Mouse (Mus musculus): ENCODE data around the gene Fkbp8.

Gene Fkbp8

DNA sequence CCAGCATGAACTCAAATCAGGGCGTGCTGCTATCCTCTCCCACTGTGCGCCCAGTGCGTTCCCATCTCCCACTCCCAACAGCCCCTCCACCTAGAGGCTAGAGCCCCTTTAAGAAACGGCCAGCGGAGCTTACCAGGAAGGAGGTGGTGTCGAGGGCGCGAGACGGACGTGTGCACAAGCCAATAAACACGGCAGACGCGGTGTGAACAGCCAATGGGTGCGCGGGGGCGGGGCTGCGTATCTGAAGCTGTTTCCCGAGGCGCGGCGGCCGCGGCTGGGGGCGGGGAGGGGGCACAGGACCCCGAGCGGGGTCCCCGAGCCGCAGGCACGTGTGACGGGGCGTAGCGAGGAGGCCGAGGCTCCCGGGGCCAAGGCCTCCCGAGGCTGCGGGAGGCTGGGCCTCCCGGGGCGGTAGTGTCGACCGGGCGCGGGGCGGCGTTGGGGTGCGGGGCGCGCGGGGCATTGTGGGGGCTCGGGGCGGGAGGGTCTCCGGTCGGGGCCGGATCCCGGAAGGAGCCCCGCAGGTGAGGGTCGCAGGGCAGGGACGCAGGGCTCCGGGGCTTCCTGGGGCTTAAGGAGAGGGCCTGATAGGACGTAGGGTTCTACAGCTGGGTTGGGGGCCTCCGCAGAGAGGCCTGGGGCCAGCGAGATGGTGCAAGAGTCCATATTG lies at the start of gene Fkbp8, which contains the start of gene Kxd1:
Fkbp8 (plus strand) TSS at position 213 of the 670 bp plus-strand sequence.
Kxd1 (minus strand) TSS at position 445 of the 670 bp plus-strand sequence.
- peak; percentile 98 to 99 for DNase-seq

DNA sequence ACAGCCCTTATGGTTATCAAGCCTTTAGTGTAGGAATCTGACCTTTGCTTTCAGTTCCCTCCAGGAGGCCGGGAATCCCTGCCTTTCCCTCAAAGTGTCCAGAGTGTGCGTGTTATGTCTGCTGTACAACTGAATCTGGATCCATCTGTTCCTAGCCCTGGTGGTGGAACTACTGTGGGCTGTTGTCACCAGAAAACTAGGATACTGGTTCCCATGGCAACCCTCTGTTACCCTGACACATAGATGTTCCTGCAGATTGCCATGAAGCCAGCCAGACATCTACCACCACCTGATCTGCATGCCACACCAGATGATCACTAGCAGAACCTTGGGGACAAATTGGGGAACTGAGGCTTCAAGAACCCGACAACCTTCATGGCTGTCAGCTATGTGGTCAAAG lies 45.6 kb upstream of the Fkbp8 start:
- DNase-seq: no peak

DNA sequence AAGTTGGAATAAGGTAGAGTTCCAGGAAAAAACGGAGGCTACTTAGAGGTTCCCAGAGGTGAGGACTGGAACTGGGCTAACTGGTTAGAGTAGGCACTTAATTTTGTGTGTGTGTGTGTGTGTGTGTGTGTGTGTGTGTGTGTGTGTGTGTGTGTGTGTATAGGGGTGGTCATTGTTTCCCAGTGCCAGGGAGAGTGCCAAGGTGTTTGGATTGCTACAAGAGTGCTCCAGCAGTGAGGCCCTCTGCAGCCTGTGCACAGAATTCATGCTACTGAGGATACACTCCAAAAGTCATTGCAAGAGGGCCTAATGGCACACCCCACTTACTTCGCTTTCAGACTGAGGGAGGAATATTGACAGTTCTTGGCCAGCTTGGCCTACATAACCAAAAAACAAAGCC lies 44.6 kb upstream of the Fkbp8 start:
- no peak for DNase-seq

DNA sequence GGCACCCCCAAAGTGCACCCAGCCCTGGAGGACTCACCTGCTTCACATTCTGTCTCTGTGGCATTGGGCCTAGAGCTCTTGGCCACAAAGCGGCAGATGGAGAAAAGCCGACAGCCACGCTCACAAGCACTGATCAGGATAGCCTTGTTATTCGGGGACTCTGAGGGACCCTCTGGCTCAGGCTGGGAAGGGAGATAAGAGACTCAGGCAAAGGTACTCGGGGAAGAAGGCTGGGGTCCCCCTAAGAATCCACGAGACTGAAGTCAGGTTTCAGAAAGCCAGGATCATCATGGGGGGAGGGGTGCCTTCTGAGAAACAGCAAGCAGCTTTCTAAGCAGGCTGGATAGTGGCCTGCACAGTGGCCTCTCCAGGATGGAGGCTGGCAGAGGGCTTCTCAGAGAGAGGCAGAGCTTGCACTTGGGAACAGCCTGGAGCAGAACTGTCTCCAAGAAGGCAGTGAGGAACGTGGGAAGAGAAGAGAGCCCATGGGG lies 41.3 kb upstream of the Fkbp8 start:
- DNase-seq: no peak

DNA sequence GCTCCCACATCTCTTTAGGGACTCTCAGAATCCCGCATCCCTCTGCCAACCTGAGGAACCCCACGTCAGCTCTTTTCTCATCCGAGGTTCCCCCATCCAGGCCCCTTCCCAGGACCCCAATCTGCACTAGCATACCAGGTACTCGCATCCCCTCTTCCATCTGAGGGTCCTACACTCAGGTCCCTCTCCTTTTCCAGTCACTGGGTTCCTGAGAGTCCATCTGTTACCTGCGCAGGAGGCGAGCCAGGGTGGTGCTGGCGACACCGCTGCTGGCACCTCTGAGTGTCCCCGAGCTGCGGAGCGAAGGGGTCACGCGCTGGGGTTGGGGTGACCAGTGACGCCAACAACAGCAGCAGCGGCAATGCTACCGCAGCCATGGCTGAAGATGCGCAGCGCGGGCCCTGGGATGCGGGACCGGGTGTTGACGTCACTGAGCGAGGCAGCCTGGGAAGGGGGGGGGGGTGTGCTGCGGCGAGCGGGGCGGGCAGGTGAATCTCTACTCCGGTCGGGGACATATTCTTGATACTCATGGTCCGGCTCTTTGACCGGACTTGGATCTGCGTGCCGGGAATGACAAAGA lies 40.5 kb upstream of the Fkbp8 start, which contains the start of gene Tmem59l:
Tmem59l (minus strand) TSS at position 418 of the 580 bp plus-strand sequence.
- no peak for DNase-seq

GRCm38 (mm10) chr8:70487993-70488796 lies 39.3 kb upstream of the Fkbp8 start:
- peak in 1 of 2 experiments; percentile 38 for DNase-seq

DNA sequence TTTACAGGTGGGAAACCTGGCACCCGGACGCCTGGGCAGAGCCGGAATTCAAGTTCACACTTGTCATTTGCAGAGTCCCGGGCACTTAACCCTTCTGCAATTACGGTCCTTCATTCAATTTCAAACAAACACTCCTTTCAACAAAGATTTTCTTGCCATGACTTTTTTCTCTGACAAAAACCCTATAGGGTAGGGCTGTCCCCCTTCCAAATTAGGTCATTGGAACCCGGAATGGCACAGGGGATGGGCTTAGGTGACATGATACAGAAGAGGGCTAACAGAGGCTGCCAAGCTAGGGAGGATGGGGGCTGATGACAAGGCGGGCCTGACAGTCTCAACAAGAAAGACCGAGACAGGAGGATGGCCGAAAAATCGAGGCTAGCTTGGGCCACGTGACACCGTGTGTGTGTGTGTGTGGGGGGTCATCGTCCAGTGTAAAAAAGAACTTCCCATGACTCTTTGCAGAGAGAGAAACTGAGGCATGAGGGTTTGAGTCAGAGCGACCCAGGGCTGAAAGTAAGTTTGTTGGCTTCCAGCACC lies 38.5 kb upstream of the Fkbp8 start:
- no peak for DNase-seq

DNA sequence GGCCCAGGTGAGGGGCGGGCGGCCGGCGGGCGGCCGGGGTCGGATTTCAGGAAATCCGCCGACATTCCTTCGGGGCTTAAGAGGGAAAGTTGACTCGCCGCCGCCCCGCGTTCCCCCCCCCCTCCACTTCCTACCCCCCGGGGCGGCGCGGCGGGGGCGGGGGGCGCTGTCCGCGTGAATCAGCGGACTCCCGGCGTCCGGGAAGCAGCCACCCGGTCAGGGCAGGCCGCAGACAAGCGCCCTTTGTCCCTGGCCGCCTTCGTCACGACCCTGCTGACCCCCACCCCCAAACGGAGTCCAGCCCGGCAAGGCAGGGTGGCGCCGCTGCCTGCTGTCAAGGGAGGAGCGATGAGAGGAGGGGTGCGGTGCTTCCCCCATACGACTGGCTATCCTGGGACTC lies 37.9 kb upstream of the Fkbp8 start:
- DNase-seq: no peak

- DNase-seq: no peak
Measured at GRCm38 (mm10) chr8:70490061-70490879, 37.3 kb upstream of the Fkbp8 start.

DNA sequence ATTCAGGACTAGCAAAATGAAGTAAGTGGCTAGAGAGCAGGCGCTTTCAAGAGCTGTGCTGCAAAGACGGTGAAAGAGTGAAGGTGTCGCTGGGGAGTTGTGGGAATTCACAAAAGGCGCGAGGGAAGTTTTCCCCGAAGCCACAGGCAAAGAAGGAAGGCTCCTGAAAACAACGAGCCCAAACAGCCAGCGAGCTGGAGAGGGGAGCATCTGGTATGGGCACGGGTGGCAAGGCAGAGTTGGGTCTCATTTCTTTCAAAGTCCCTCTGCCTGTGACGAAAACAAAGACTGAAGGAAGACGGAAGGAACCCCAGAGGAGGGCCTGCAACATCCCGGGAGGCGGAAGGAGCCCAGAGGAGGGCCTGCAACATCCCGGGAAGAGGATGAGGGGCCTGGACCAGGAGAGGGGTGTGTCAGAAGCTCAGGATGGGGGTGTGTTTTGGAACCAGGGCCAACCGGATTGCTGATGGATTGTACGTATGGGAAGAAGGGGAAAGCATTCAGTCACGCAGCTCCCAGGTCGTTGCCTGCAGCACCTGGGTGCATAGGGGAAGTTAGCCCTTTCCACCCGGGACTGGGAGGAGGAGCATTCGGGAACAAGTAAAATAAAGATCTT lies 36.5 kb upstream of the Fkbp8 start:
- DNase-seq: no peak

- DNase-seq: no peak
Measured at GRCm38 (mm10) chr8:70492664-70493640, 34.6 kb upstream of the Fkbp8 start, which contains the start of gene Crlf1. Gene Crlf1, plus strand, starts transcription at chr8:70493158.

DNA sequence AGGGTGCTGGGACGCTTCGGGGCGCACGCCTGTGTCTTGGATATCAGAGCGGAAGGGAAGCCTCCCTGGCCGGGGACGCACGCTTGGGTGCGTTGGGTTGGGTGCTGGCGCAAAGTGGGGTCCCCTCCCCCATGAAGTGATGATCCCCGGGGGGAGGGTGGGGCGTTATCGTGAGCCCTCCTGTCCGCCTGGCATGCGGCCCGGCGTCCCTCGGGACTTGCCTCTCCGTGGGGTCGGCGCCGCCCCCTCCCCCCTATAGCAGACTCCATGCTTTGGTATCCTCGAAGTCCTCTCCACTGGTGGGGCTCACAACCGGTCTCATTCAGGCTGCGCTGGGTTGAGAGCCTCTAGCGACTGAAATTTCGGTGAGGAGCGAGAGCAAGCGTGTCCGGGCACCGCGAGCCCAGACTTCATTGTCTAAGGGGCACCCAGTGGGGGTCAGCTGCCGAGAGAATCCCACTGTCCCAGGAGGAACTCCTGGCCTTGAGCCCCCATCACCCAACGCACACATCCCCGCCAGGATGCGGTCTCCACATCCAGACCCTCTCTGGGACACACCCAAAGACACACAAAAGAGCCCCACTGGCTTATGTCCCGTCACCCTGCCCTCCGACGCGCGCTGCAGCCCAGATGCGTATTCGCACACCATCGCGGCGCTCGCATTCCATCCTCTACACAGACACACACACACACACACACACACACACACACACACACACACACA lies 33.7 kb upstream of the Fkbp8 start:
- no peak for DNase-seq

DNA sequence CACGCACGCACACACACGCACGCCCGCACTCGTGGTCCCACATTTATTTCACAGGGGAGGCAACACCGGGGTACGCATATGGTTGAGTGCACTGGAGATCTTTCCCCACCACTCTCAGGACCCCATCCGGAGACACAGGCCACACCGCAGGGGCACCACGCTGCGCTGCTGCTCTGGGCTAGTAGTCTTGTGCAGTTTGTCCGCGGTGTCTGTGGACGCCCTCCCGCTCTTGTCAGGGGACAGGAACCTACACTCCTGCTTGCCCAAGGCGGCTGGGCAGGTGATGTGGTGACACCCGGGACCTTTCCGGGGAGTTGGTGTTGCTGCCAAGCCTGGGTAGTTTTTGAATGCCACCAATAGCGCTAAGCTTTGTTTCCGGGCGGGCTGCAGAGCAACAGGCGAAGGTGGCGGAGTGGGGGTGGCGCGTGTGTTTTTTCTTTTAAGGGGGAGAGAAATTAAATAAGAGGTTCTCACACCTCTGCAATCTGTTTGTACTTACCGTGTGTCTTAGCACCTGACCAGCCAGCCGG lies 33.0 kb upstream of the Fkbp8 start:
- no peak for DNase-seq

- no peak for DNase-seq
Measured at GRCm38 (mm10) chr8:70495001-70495770, 32.3 kb upstream of the Fkbp8 start.

GRCm38 (mm10) chr8:70495771-70496062 lies 31.8 kb upstream of the Fkbp8 start:
- DNase-seq: no peak

GRCm38 (mm10) chr8:70500386-70501301 lies 26.9 kb upstream of the Fkbp8 start:
- peak in 1 of 2 experiments; percentile 46 for DNase-seq

- DNase-seq: no peak
Measured at GRCm38 (mm10) chr8:70501820-70502529, 25.5 kb upstream of the Fkbp8 start.

All from thymus, postnatal 36 days (tissue).